Mouse (Mus musculus): Measurements from ENCODE around the gene Usp4. TPM values are rescaled to one million over a fixed set of nuclear protein-coding genes. Genes with fewer than 3 reads are reported as not detected.

The Usp4 gene
- polyA plus RNA-seq, 1 experiment from 2014 or later: 122 TPM

GRCm38 (mm10) chr9:108392676-108393075 is 45.0 kb downstream of the Usp4 start, which contains the start of gene 1700102P08Rik:
TSS of gene 1700102P08Rik (plus strand) at chr9:108392805.
- Histone ChIP-seq H3K4me1 (no peaks in the 10 kb centered on the region), H3K4me2 (replicated peaks) (no peak within 1 kb of the TSS), H3K27me3 (no peaks in the 10 kb centered on the region), H3K4me3 (no peak within 1 kb of the TSS), H3K9me3 (no peaks in the 10 kb centered on the region), H3K9ac (no peak within 1 kb of the TSS), H3K36me3 (peaks cover 62% of the 10 kb centered on the region), H3K27ac (no peak within 1 kb of the TSS)
- WGBS: 54% methylated on average over 18 of the region's 18 CpGs
- ATAC-seq (ENCODE audit: insufficient number of reproducible peaks, insufficient read depth, low FRiP score, low TSS enrichment): no peak

DNA sequence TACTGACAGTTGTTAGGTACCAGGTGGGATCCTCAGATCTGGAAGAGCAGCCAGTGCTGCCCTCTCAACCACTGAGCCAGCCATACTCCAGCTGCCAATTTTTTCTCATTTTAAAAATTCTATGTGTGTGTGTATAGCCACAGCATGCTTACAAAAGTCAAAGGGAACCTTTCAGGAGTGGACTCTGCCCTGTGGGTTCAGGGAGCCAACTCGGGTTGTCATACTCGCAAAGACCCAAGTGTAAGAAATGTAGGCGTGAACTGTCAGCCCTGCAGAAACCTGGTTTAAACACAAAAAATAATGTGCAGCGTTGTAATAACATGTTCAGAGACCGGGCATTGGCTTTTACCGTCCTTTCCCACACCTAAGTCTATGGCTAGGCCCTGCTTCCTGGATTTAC is 46.5 kb downstream of the Usp4 start:
- Histone ChIP-seq H3K27ac (no peak overlapping the region), H3K4me1 (no peaks in the 10 kb centered on the region), H3K9me3 (no peaks in the 10 kb centered on the region), H3K36me3 (peaks cover 47% of the 10 kb centered on the region), H3K4me2 (replicated peaks) (no peak overlapping the region), H3K27me3 (no peaks in the 10 kb centered on the region), H3K9ac (no peak overlapping the region), H3K4me3 (no peak overlapping the region)
- ATAC-seq (ENCODE audit: insufficient number of reproducible peaks, insufficient read depth, low FRiP score, low TSS enrichment): no peak
- 92% methylated on average over 6 of the region's 6 CpGs for WGBS

DNA sequence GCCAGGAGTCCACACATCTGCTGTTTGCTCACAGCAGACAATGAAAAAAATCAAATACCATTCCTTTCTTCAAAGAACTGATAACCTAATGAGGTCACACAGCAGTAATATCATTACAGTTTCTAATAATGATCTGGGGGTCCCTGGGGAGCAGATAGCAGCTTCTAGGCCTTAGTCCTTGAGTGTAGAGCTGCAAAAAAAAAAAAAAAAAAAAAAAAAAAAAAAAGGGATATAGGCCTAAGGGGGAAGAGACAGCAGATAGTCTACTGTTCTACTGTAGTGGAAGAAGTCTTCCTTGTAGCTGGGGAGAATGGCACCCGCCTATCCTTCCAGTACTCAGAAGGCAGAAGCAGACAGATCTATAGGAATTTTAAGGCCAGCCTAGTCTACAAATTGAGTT is 47.8 kb downstream of the Usp4 start:
- Histone ChIP-seq H3K9ac (no peak overlapping the region), H3K27me3 (no peaks in the 10 kb centered on the region), H3K4me2 (replicated peaks) (no peak overlapping the region), H3K9me3 (no peaks in the 10 kb centered on the region), H3K4me1 (no peaks in the 10 kb centered on the region), H3K4me3 (no peak overlapping the region), H3K27ac (no peak overlapping the region), H3K36me3 (peaks cover 40% of the 10 kb centered on the region)
- WGBS: 83% methylated on average over 1 of the region's 1 CpGs
- ATAC-seq (ENCODE audit: insufficient number of reproducible peaks, insufficient read depth, low FRiP score, low TSS enrichment): no peak

GRCm38 (mm10) chr9:108398324-108398723 is 50.7 kb downstream of the Usp4 start:
- peaks cover 12% of the 10 kb centered on the region for H3K36me3 ChIP-seq
- WGBS: 94% methylated on average over 3 of the region's 3 CpGs
- ATAC-seq (ENCODE audit: insufficient number of reproducible peaks, insufficient read depth, low FRiP score, low TSS enrichment): no peak
- no peak overlapping the region for H3K9ac ChIP-seq
- no peaks in the 10 kb centered on the region for H3K9me3 ChIP-seq
- H3K4me3 ChIP-seq: no peak overlapping the region
- H3K27me3 ChIP-seq: no peaks in the 10 kb centered on the region
- H3K27ac ChIP-seq: no peak overlapping the region
- H3K4me2 ChIP-seq (replicated peaks): no peak overlapping the region
- no peaks in the 10 kb centered on the region for H3K4me1 ChIP-seq

GRCm38 (mm10) chr9:108401186-108401960 is 53.7 kb downstream of the Usp4 start:
- no peak overlapping the region for H3K9ac ChIP-seq
- no peak overlapping the region for H3K4me2 ChIP-seq (replicated peaks)
- no peak overlapping the region for H3K27ac ChIP-seq
- no peak overlapping the region for H3K4me3 ChIP-seq
- no peaks in the 10 kb centered on the region for H3K9me3 ChIP-seq
- H3K36me3 ChIP-seq: no peaks in the 10 kb centered on the region
- no peaks in the 10 kb centered on the region for H3K4me1 ChIP-seq
- 66% methylated on average over 7 of the region's 7 CpGs for WGBS
- no peaks in the 10 kb centered on the region for H3K27me3 ChIP-seq
- ATAC-seq (ENCODE audit: insufficient number of reproducible peaks, insufficient read depth, low FRiP score, low TSS enrichment): no peak

- H3K4me3 ChIP-seq: no peak overlapping the region
- H3K9ac ChIP-seq: no peak overlapping the region
- H3K9me3 ChIP-seq: no peaks in the 10 kb centered on the region
- H3K4me1 ChIP-seq: no peaks in the 10 kb centered on the region
- no peak overlapping the region for H3K4me2 ChIP-seq (replicated peaks)
- no peak overlapping the region for H3K27ac ChIP-seq
- ATAC-seq (ENCODE audit: insufficient number of reproducible peaks, insufficient read depth, low FRiP score, low TSS enrichment): no peak
- no peaks in the 10 kb centered on the region for H3K36me3 ChIP-seq
- H3K27me3 ChIP-seq: no peaks in the 10 kb centered on the region
- 87% methylated on average over 4 of the region's 4 CpGs for WGBS
These were observed 55.4 kb downstream of the Usp4 start for GRCm38 (mm10) chr9:108403081-108403480.

DNA sequence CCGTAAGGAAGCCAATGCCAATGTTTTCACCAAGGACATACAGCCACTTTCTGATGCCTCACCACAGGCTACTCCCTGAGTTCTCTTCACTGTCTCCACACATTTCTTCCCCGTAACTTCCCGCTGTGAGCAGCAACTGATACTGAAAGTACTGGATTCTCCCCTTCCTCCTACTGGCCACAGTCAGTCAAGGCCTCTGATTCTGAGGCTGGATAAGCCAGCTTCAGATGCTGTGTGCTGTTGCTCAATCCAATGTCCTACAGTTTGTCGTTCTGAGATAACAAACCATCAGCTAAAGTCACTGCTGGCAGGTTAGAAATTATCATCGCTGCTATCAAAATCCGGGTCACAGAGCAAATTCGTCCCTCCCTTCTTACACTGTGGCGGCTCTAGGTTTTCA is 56.8 kb downstream of the Usp4 start:
- Histone ChIP-seq H3K36me3 (no peaks in the 10 kb centered on the region), H3K4me1 (no peaks in the 10 kb centered on the region), H3K9me3 (no peaks in the 10 kb centered on the region), H3K4me3 (no peak overlapping the region), H3K27me3 (no peaks in the 10 kb centered on the region), H3K9ac (no peak overlapping the region), H3K4me2 (replicated peaks) (no peak overlapping the region), H3K27ac (no peak overlapping the region)
- ATAC-seq (ENCODE audit: insufficient number of reproducible peaks, insufficient read depth, low FRiP score, low TSS enrichment): no peak
- WGBS: 81% methylated on average over 8 of the region's 8 CpGs

GRCm38 (mm10) chr9:108409535-108409934 is 61.9 kb downstream of the Usp4 start:
- H3K4me3 ChIP-seq: no peak overlapping the region
- H3K27ac ChIP-seq: no peak overlapping the region
- ATAC-seq (ENCODE audit: insufficient number of reproducible peaks, insufficient read depth, low FRiP score, low TSS enrichment): no peak
- no peak overlapping the region for H3K4me2 ChIP-seq (replicated peaks)
- no peaks in the 10 kb centered on the region for H3K36me3 ChIP-seq
- no peaks in the 10 kb centered on the region for H3K9me3 ChIP-seq
- H3K9ac ChIP-seq: no peak overlapping the region
- WGBS: 88% methylated on average over 4 of the region's 4 CpGs
- no peaks in the 10 kb centered on the region for H3K27me3 ChIP-seq
- no peaks in the 10 kb centered on the region for H3K4me1 ChIP-seq

DNA sequence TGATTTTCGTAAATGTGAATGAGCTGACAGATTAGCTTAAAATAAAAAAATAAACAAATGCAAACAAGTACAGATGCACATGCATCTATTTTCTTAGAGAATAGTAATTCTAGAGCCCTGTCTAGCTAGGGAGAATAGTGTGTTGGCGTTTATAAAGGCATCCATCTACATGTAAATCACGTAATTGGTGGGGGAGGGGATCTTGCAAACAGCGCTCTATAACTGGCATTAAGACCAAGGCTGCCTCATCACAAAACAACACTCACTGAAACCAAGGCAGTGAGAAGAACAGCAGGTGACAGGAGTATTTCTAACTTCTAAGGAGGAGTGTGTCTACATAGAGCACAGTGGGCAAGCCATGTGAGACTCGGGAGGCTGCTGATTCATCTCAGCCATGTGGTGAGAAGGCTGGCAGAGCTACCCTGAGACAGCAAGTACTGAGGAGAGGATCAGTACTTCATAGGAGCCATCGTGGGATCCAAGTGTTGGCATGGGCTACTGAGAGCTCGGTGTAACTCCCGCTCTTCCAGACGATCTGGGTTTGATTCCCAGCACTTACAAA is 63.8 kb downstream of the Usp4 start:
- Histone ChIP-seq H3K4me1 (no peaks in the 10 kb centered on the region), H3K27me3 (no peaks in the 10 kb centered on the region), H3K27ac (no peak overlapping the region), H3K4me2 (replicated peaks) (no peak overlapping the region), H3K4me3 (no peak overlapping the region), H3K36me3 (no peaks in the 10 kb centered on the region), H3K9ac (no peak overlapping the region), H3K9me3 (no peaks in the 10 kb centered on the region)
- WGBS: 80% methylated on average over 9 of the region's 9 CpGs
- ATAC-seq (ENCODE audit: insufficient number of reproducible peaks, insufficient read depth, low FRiP score, low TSS enrichment): no peak

- H3K9me3 ChIP-seq: no peaks in the 10 kb centered on the region
- no peaks in the 10 kb centered on the region for H3K36me3 ChIP-seq
- no peaks in the 10 kb centered on the region for H3K4me1 ChIP-seq
- 74% methylated on average over 1 of the region's 1 CpGs for WGBS
- no peak overlapping the region for H3K4me3 ChIP-seq
- ATAC-seq (ENCODE audit: insufficient number of reproducible peaks, insufficient read depth, low FRiP score, low TSS enrichment): no peak
- H3K9ac ChIP-seq: no peak overlapping the region
- no peaks in the 10 kb centered on the region for H3K27me3 ChIP-seq
- H3K4me2 ChIP-seq (replicated peaks): no peak overlapping the region
- H3K27ac ChIP-seq: no peak overlapping the region
These were observed 64.6 kb downstream of the Usp4 start for GRCm38 (mm10) chr9:108412221-108412620.

DNA sequence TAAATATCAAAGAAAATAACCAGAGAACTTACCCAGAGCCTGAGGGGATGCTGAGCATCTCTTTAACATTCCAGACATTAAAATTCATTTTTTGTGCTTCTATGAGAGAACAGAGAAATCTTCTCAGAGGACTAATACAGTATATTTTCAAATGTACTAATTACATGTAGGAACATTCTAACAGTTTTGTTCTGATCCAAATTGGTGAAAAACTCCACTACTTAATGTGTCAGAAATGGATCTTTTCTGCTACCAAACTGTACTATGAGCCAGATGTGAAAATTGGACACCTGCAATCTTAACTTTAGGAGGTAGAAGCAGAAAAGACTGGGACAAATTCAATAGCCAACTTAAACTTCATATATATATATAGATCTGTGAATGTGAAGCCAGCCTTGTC is 80.7 kb downstream of the Usp4 start, which contains the start of gene Ccdc36:
Gene Ccdc36, minus strand, starts transcription at position 101 of the 400 bp plus-strand sequence.
- Histone ChIP-seq H3K4me1 (no peaks in the 10 kb centered on the region), H3K36me3 (no peaks in the 10 kb centered on the region), H3K4me3 (no peak within 1 kb of the TSS), H3K27ac (no peak within 1 kb of the TSS), H3K4me2 (replicated peaks) (no peak within 1 kb of the TSS), H3K9ac (no peak within 1 kb of the TSS), H3K27me3 (no peaks in the 10 kb centered on the region), H3K9me3 (no peaks in the 10 kb centered on the region)
- ATAC-seq (ENCODE audit: insufficient number of reproducible peaks, insufficient read depth, low FRiP score, low TSS enrichment): no peak

DNA sequence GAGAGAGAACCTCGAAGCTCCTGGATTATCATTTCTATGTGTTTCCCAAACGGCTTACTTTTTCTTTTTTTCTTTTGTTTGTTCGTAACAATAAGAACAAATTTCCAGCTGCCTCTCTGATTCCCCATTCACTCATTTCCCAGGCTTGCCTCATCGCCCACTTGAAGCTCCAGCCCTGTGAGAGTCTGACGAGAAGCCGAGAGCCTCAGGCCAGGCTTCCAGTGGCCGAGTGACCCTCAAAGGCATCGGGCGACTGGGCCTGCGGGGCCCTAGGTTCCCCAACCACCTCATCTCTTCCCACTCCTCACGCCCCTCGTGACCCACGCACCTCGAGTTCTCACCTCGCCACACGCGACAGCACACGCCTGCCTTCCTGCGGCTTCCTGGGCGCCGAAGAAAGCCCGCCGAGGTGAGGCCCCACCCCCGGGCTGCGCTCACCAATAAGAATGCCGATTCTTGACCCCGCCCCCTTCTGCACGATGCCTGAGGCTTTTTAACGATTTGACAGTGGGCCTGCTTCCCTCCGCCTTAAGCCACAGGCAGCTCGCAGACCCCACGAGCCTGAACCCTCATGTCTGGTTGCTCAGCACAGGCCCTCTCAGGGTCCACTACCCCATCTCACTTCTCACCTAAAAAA is 83.9 kb downstream of the Usp4 start:
- Histone ChIP-seq H3K9me3 (no peaks in the 10 kb centered on the region), H3K9ac (0 out of 2 replicates have a peak overlapping the region, but pooled peaks have one; percentile 24), H3K4me3 (peak overlapping the region; percentile 20), H3K4me1 (no peaks in the 10 kb centered on the region), H3K27me3 (no peaks in the 10 kb centered on the region), H3K36me3 (no peaks in the 10 kb centered on the region), H3K4me2 (replicated peaks) (peak overlapping the region; percentile 40), H3K27ac (no peak overlapping the region)
- no peak for ATAC-seq (ENCODE audit: insufficient number of reproducible peaks, insufficient read depth, low FRiP score, low TSS enrichment)
- 48% methylated on average over 32 of the region's 32 CpGs for WGBS

All from embryonic facial prominence, embryonic 12.5 days (tissue).